Mouse (Mus musculus) intestine, embryonic 16.5 days (tissue): Measurements from ENCODE around the gene Fabp6. TPM values are rescaled to one million over a fixed set of nuclear protein-coding genes. Genes with fewer than 3 reads are reported as not detected.

Source experiments
- ATAC-seq: fragments of 200-750 bp; cut with Nextera tagmentation; 2 replicates; pipeline ENCODE4 v1.8.0; 2017; ENCODE audit warnings: moderate TSS enrichment, moderate library complexity
- H3K27ac ChIP-seq: fragments of 300-500 bp; sonication (generic); 2 replicates; pipeline ENCODE4 v1.5.1; 2014; ENCODE audit warnings: mild to moderate bottlenecking, low read length
- H3K27me3 ChIP-seq: fragments of 300-500 bp; sonication (generic); replicated peaks from 2 replicates; pipeline ENCODE4 v1.6.1; 2014; ENCODE audit warnings: low read length, control low read depth, mixed read lengths; ENCODE audit not compliant: control insufficient read depth, insufficient read depth
- H3K36me3 ChIP-seq: fragments of 300-500 bp; sonication (generic); 2 replicates; pipeline ENCODE4 v1.6.1; 2014; ENCODE audit warnings: low read length, control low read depth; ENCODE audit not compliant: control insufficient read depth, insufficient read depth
- H3K4me1 ChIP-seq: fragments of 300-500 bp; sonication (generic); 2 replicates; pipeline ENCODE4 v1.6.1; 2014; ENCODE audit warnings: low read length, control low read depth, mixed read lengths; ENCODE audit not compliant: control insufficient read depth, insufficient read depth
- H3K4me2 ChIP-seq: fragments of 300-500 bp; sonication (generic); 2 replicates; pipeline ENCODE4 v1.6.1; 2014; ENCODE audit warnings: low read depth, low read length, control low read depth
- H3K4me3 ChIP-seq: fragments of 300-500 bp; sonication (generic); 2 replicates; pipeline ENCODE4 v1.5.1; 2014; ENCODE audit warnings: mild to moderate bottlenecking, low read length
- H3K9ac ChIP-seq: fragments of 300-500 bp; sonication (generic); 2 replicates; pipeline ENCODE4 v1.6.1; 2014; ENCODE audit warnings: low read depth, low read length
- H3K9me3 ChIP-seq: fragments of 300-500 bp; sonication (generic); 2 replicates; pipeline ENCODE4 v1.6.1; 2016; ENCODE audit warnings: low read length, control low read depth; ENCODE audit not compliant: control insufficient read depth
- whole genome bisulfite sequencing: fragments of 180-500 bp; shearing (Covaris S2); extraction: QIAGEN DNeasy Blood & Tissue Kit; methylation state at CpG from one replicate; pipeline ENCODE4 v1.1.7; 2014; 5-methylcytosine and 5-hydroxymethylcytosine counted together
- polyA plus RNA-seq: library from polyadenylated mRNA; unstranded; fragments of >200 nt; fragmentation: Nextera tagmentation; extraction: Ambion mirVana; gene quantifications from 2 replicates; pipeline ENCODE4 v1.2.1, GENCODE M21; 2015

The Fabp6 gene
- polyA plus RNA-seq, 1 experiment from 2014 or later = 2.4 TPM

DNA sequence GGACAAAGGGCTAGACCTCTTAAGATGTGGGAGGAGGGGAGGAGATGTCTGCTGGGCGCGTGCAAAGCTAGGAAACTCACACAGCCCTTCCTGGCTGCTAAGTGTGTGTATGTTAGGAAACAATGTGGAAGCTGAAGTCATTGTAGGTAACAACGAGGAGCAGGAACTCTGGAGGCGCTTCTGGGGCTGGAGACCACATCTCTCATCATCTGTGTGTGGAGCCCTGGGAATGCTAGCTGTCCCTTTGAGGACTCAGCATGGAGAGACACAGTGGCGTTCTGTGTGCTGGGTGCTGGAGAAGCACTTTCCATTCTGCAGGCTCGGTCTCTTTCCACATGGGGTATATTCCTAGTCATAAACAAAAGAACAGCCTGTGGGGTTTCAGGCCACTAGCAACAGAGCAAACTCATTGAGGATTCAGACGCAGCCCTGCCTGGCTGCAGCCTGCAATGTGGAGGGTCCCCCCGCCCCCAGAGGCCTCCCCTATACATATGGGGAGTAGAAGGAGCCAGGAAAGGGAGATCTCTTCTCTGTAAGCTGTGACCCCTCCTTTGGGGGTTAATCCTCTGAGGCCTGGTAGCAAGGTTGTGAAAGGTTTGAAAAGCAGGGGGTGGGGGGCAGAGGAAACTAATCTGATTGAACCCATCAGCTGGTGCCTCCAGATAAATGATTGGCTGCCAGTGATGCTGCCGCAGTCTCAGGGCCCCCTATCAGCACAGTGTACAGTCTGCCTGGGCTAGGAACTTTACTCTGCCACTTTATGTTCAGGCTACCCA is 25.8 kb downstream of the Fabp6 start:
- WGBS = 25% methylated on average over 9 of the region's 9 CpGs
- H3K4me3 ChIP-seq = no peak overlapping the region
- H3K4me2 ChIP-seq = peak overlapping the region; percentile 28; the same call in 1 of the 2 replicates
- peak overlapping the region; percentile 71 for H3K27ac ChIP-seq
- peak overlapping the region; percentile 38 for H3K9ac ChIP-seq
- no peaks in the 10 kb centered on the region for H3K36me3 ChIP-seq
- peaks cover 13% of the 10 kb centered on the region for H3K4me1 ChIP-seq
- H3K9me3 ChIP-seq = no peaks in the 10 kb centered on the region
- no peaks in the 10 kb centered on the region for H3K27me3 ChIP-seq
- ATAC-seq = peak; percentile 54

DNA sequence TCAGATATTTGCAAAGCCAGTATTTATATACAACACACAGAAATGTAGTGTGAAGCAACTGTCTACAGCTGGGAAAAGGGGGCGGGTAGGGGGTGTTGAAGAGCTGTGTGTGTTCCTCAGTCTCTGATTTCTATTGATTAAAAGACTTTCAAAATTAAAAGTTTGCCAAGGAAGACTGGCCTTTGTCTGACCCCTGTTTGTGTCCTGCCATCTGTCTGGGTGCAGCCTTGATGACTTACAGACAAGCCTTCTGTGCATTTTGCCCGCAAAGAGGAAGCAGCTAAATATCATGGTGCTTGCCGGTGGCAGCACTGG is 26.3 kb downstream of the Fabp6 start:
- H3K36me3 ChIP-seq = no peaks in the 10 kb centered on the region
- peak overlapping the region; percentile 38; the same call in 1 of the 2 replicates for H3K9ac ChIP-seq
- peak overlapping the region; percentile 28; the same call in 1 of the 2 replicates for H3K4me2 ChIP-seq

DNA sequence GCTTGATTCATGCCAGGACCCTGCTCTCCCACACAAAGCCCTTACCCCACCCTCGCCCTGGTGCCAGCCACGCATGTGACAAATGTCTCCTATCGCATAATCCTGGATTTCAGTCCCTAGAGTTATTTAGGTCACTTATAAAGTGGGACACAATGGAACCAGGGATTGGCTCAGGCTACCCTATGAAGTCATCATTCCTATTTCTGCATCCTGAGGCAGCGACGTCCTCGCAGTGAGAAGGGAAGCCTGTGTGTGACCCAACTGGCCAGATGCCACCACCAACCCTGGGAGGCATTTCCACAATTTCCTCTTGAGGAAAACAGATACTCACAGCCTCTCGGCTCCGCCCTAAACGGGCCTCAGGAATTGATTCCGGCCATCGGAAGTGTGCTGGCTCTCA is 31.7 kb downstream of the Fabp6 start:
- peaks cover 13% of the 10 kb centered on the region for H3K4me1 ChIP-seq
- H3K4me3 ChIP-seq = no peak overlapping the region
- no peaks in the 10 kb centered on the region for H3K9me3 ChIP-seq
- no peaks in the 10 kb centered on the region for H3K27me3 ChIP-seq
- H3K27ac ChIP-seq = peak overlapping the region; percentile 74
- ATAC-seq = peak; percentile 32; the same call in 1 of the 2 replicates
- WGBS = 66% methylated on average over 11 of the region's 11 CpGs
- no peak overlapping the region for H3K4me2 ChIP-seq
- no peaks in the 10 kb centered on the region for H3K36me3 ChIP-seq
- H3K9ac ChIP-seq = no peak overlapping the region

More for the DNA sequence above, 26.3 kb downstream of the Fabp6 start:
- Histone ChIP-seq H3K27me3 (no peaks in the 10 kb centered on the region), H3K4me1 (peaks cover 13% of the 10 kb centered on the region), H3K27ac (peak overlapping the region; percentile 71), H3K9me3 (no peaks in the 10 kb centered on the region), H3K4me3 (no peak overlapping the region)
- 18% methylated on average over 3 of the region's 3 CpGs for whole genome bisulfite sequencing
- ATAC-seq = no peak

DNA sequence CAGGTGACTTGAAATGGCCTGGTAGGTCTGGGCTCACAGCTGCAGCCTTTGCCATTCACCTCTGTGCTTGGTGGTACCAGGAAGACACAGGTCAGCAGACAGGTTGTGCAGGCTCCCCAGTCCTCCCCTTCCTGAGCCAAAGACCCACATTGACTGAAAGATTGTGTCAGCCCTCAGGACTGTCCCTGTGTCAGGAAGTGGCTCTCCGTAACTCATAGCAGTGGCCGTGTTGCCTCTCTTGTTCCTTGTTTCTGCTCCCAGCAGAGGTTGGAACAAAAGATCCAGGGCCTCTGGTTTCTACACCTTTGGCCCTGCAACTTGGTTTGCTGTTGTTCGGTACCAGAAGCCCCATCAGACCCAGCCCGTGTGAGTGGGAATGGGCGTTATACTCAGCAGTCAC is 32.2 kb downstream of the Fabp6 start:
- Histone ChIP-seq H3K9me3 (no peaks in the 10 kb centered on the region), H3K36me3 (no peaks in the 10 kb centered on the region), H3K9ac (no peak overlapping the region), H3K27me3 (no peaks in the 10 kb centered on the region), H3K4me1 (peaks cover 13% of the 10 kb centered on the region), H3K4me3 (no peak overlapping the region), H3K4me2 (no peak overlapping the region), H3K27ac (peak overlapping the region; percentile 74)
- 77% methylated on average over 5 of the region's 5 CpGs for WGBS
- no peak for ATAC-seq

DNA sequence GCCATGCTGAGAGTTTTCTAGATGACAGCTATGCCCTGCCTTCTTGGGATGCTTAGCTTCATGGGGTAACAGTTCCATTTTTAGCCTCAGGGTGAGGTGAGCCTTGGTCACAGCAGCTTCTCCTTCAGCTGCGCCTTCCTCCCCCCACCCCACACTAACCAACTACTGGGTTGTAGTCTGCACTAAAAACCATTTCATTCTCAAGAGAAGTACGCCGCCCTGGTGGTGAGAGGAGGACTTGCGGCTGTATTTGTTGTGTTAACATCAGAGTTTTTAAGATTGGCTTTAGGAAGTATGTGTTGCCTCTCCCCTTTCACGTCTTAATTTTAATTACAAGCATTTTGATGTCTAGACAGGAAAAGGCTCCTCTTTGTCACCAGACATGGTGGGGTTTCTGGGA is 33.1 kb downstream of the Fabp6 start:
- Histone ChIP-seq H3K4me3 (no peak overlapping the region), H3K9ac (no peak overlapping the region), H3K4me1 (peaks cover 13% of the 10 kb centered on the region), H3K27ac (no peak overlapping the region), H3K9me3 (no peaks in the 10 kb centered on the region), H3K36me3 (no peaks in the 10 kb centered on the region), H3K4me2 (no peak overlapping the region), H3K27me3 (no peaks in the 10 kb centered on the region)
- ATAC-seq = no peak
- WGBS = 70% methylated on average over 5 of the region's 5 CpGs

DNA sequence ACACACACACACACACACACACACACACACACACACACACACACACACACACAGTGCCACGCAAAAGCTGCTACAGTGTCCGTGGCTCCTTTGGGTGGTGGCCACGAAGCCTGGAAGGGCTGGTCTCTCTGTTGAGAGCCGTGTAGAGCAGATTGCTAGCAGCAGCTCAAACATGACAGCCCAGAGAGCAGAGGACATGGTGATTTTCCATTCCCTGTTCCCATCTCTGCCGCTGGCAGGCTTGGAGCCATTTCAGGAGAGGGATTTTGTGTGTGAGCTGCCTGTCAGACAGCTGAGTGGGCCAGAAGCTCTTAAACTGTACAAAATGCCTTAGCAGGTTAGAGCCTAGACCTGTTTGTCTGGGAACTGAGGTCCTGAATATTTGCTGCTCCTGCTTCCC is 34.6 kb downstream of the Fabp6 start:
- Histone ChIP-seq H3K9ac (peak overlapping the region; percentile 16), H3K36me3 (no peaks in the 10 kb centered on the region), H3K4me1 (peaks cover 13% of the 10 kb centered on the region), H3K27me3 (no peaks in the 10 kb centered on the region), H3K9me3 (no peaks in the 10 kb centered on the region), H3K27ac (no peak overlapping the region), H3K4me2 (no peak overlapping the region), H3K4me3 (no peak overlapping the region)
- ATAC-seq = no peak
- 55% methylated on average over 5 of the region's 5 CpGs for WGBS

DNA sequence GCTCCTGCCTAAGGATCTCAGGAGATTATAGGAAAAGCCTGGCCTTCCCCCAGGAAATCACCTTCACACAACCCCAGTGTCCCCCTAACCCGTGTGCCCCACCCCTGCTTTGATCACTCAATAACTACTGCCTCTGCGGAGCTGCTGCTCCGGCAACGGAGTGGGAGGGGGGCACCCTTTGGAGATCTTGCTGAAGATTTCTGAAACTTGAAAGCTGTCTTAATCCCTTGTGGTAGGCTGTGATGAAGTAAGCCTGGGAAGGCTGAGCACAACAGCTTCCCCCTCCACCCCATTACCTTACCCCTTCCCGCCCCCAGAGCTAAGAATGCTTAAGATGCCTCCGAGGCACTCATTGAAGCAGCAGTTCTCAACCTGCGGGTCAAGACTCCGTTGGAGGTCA is 35.5 kb downstream of the Fabp6 start:
- peak overlapping the region; percentile 57 for H3K27ac ChIP-seq

DNA sequence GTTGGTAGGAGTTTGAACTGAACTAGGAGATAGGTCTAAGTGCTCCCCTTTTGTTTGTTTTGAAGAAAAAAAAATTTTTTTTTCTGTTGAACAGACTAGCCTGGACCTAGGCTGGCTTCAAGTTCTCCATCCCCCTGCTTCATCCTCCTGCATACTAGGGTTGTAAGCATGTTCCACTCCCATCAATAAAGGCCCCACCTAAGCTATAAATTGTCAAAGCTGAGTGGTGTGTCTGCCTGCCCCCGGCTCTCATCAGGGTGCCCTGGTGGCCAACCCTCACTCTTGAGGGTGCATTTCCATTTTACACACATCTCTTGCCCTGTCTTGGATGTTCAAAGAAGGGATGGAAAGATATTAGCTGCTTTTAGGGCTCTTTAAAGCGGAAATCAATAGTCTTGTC is 35.9 kb downstream of the Fabp6 start:
- H3K27ac ChIP-seq = peak overlapping the region; percentile 57
- peak; percentile 85 for ATAC-seq
- peak overlapping the region; percentile 4; the same call in 1 of the 2 replicates for H3K4me2 ChIP-seq
- H3K27me3 ChIP-seq = no peaks in the 10 kb centered on the region
- no peaks in the 10 kb centered on the region for H3K9me3 ChIP-seq
- H3K36me3 ChIP-seq = no peaks in the 10 kb centered on the region
- 21% methylated on average over 2 of the region's 2 CpGs for WGBS
- no peak overlapping the region for H3K4me3 ChIP-seq
- H3K4me1 ChIP-seq = peaks cover 13% of the 10 kb centered on the region
- H3K9ac ChIP-seq = peak overlapping the region; percentile 7; the same call in 1 of the 2 replicates

More for the DNA sequence above, 35.5 kb downstream of the Fabp6 start:
- Histone ChIP-seq H3K4me3 (no peak overlapping the region), H3K36me3 (no peaks in the 10 kb centered on the region), H3K4me2 (peak overlapping the region; percentile 4; the same call in 1 of the 2 replicates), H3K4me1 (peaks cover 13% of the 10 kb centered on the region), H3K9ac (peak overlapping the region; percentile 7; the same call in 1 of the 2 replicates), H3K27me3 (no peaks in the 10 kb centered on the region), H3K9me3 (no peaks in the 10 kb centered on the region)
- ATAC-seq = peak; percentile 81
- WGBS = 15% methylated on average over 8 of the region's 8 CpGs

DNA sequence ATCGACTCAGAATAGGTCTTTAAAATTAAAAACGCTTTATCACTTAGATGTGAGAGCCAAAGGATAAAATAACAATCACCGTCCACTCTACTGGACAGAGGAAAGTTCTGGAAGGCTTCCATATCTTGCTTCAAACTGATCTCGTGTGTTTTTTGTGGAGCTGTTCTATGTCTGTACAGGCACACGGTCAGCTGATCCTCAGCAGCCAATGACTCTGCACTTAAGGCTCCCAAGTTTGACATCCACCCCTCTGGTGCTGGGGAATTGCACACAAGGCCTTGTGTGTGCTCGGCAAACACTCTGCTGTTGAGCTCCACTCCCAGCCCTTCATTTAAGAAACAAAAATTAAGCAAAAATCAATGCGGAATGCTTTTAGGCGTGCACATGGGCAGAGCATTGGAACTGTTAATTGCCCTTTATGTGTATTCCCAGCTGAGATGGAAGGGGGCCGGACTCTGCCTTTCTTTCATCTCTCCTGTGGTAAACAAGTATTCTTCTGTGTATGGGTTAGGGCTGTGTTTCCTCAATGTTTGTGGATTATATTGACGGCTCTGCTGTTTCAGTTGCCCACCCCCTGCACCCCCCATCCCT is 37.6 kb downstream of the Fabp6 start:
- Histone ChIP-seq H3K4me1 (peaks cover 13% of the 10 kb centered on the region), H3K4me3 (no peak overlapping the region), H3K36me3 (no peaks in the 10 kb centered on the region), H3K27ac (0 out of 2 replicates have a peak overlapping the region, but pooled peaks have one; percentile 11), H3K9me3 (no peaks in the 10 kb centered on the region), H3K4me2 (no peak overlapping the region), H3K27me3 (no peaks in the 10 kb centered on the region), H3K9ac (no peak overlapping the region)
- ATAC-seq = no peak
- WGBS = 57% methylated on average over 10 of the region's 10 CpGs
